Mouse (Mus musculus) fat pad, adult 2 months (tissue): ENCODE data around the gene Scai.
"Not testable (repeated sequence)": the region's sequence is repeated elsewhere in the genome, so short reads cannot be mapped to it uniquely, and the experiment has no call there.

Experiments
- DNase-seq: peaks from one replicate; pipeline ENCODE4 v3.0.0-alpha.2; 2011; ENCODE audit warnings: low read depth, low spot score; ENCODE audit errors: extremely low read depth

Scai gene

DNA sequence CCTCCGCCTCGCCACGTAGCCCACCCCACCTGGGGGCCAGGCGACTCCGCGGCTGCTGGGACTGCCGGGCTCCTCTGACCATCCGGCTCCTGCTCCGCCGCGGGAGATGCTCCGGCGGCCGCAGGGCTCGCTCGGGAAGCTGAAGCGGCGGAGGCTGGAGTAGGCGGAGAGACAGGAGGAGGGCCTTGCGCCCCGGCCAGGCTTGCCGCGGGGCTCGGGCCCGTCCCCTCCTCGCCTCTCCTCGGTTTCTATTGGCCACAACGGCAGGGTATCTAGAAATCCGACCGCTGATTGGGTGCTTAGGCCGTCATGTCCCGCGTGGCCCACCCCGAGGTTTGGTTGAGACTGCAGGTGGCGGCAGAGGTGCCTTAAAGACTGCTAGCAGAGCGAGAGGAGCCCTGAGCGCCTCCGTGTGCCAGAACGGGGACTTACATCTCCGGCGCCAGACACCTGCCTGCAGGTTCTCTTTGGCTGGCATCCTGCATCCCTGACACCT lies at the start of gene Scai:
Gene Scai, minus strand, starts transcription at position 174 of the 496 bp plus-strand sequence.
- peak; percentile 92 for DNase-seq

DNA sequence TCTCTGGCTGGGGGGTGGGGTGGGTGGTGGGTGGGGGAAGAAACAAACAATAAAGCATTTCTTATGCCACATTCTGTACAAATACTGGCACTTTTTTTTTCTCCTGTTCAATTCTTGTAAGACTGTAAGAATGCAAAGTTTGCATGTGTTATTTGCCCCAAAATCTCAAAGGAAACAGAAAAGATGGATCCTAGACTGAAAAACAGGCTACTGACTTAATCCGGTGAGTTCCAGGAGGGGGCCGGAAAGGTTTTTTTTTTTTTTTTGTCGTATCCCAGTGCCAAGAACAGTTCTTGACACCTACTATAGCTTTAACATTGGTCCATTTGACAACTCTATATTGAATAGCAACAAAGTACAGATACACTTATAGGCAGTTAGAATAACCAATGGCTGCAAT lies 36.2 kb upstream of the Scai start:
- DNase-seq: no peak

DNA sequence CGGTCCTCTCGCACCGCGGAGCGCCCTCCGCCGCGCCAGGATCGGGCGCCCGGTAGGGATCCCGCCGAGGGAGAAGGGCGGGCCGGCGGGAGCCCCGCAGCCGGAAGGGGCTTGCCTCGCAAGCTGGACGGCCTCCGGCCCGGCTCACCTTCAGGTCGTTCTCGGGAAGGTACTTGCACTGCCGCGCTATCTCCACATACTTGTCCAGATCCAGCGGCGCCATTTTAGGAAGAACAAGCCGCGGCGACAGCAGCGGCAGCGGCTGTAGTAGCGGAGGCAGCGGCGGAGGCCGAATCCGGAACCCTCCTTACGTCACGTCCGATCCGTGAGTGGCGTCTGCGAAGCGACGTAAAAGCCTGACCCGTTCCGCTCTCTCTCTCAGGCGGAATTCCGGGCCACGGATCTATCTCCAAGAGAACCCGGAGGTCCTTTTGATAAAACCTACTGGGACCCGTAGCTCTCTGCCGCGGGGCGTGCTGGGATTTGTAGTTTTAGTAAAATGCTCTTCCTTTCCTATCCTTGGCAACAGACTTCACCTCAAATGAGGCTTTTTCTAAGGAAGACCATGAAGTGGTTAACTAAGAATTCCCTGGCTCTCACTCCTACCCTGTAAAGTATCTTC lies 35.6 kb upstream of the Scai start, which contains the start of gene Ppp6c:
Gene Ppp6c, minus strand, starts transcription at position 433 of the 622 bp plus-strand sequence.
- peak; percentile 89 for DNase-seq

DNA sequence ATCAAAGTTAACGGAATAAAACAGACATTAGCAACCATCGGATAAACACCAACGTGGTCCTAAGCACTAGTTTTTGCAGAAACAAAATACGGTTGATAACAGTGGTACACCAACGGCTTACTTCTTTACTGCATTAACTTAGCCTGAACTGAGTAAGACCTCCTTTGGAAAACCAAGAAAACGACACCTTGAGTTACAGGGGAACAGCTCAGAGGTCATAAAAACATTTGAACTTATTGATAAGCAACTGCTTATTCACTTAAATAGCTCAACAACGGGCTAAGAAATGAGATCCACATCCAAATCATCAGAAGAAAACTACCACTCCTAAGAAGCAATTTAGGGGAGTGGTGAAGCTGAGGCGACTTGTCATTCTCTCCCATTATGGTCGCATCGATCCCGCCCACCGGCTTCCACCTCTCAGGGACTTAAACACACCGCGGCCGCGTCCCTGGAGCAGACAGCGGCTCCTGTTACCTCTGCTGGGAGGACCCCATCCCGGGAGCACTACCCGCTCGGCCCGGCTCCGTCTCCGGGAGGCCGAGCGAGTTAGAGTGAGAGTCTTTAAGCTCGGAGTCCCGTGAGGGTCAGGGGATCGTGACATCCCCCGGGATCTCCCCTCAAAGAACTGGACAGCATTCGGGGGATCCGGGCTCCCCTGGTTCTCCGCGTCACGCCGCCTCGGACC lies 34.9 kb upstream of the Scai start:
- not testable (repeated sequence) for DNase-seq

DNA sequence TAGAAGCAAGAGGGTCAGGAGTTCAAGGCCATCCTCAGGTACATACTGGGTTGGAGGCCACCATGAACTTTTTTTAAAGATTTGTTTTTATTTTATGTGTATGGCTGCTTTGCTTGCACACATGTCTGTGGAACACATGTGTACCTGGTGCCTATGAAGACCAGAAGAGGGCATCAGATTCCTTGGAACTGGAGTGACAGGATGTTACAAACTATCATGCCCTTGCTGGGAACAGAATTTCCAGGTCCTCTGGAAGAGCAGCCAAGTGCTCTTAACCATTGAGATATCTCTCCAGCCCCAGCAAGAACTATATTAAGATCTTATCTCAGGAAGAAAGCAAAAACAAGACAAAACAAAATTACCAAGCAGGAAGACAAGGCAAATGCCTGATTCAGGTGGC lies 34.1 kb upstream of the Scai start:
- DNase-seq: no peak

DNA sequence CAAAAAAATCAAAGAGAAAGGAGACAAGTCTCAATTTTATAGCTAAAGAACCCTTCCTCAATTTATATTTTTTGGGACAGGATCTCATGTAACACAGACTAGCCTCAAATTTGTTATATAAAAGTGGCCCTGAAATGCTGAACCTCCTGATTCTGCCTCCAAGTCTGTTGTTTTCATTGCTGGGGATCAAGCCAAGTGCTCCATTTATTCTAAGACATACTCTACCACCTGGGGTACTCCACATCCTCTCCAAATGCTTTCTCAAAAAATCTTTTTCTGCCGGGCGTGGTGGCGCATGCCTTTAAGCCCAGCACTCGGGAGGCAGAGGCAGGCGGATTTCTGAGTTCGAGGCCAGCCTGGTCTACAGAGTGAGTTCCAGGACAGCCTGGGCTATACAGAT lies 29.5 kb upstream of the Scai start:
- DNase-seq: no peak

DNA sequence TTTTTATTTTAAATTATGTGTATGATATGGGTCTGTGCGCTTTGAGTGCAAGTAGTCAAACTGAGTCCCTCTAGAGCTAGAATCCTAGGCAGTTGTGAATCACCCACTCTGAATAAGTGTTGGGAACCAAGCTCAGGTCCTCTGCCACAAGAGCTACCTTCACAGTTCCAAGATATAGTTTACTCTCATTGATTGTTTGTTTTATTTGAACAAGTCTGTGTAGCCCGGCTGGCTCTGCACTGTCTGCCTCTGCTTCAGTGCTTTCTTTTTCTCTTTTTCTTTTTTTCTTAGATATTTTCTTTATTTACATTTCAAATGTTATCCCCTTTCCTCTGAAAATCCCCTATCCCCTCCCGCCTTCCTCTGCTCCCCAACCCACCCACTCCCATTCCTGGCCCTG lies 28.5 kb upstream of the Scai start:
- no peak for DNase-seq

DNA sequence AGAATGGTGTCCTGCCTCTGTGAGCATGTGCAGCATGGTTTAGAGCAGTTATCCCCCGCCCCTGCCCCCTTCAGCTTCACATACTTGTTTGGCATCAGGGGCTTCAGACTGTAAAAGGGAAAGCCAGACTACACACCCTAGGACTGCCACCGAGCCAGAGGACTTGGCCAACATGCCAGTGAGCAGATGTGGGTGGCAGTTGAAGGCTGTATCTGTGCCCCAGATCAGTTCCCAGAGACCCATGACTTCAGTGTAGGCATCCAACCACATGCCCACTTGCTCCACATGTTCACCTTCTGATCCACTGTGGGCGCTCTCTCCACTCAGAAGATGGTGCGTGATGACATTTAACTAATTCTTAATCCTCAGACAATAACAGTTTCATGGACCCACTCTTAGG lies 26.6 kb upstream of the Scai start:
- DNase-seq: no peak

DNA sequence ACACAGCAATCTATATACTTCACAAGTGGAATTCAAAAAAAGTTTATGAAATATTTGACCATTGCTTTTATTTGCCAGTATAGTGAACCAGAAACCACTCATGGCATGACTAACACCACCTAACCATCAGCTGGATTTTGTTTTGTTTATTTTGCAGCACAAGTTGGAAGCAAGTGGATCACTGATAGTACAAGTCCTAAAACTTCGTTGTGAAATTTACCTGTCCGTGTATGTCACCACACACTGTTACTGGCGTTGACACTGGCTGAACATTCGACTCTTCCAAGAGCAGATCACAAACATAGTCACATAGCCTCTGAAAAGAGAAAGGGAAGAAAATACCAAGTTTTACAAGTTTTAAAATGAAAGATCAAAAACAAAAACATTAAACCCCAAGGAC lies 20.2 kb upstream of the Scai start:
- DNase-seq: peak; percentile 28

DNA sequence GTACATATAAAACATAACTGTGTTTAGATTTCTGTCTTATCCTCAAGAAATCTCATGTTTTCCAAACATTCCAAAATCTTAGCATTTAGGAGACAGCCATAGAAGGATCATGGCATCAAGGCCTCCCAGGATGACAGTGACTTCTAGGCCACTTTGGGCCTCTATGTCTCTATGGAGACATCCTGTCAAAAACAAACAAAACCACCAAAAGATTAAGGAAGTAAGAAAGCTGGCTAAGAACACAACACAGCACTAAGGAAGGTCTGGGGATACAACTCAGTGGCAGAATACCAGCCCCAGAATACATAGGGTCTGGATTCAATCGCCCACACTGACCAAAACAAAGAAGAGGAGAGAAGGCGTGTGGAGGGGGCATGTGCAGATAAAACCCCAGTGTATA lies 12.8 kb upstream of the Scai start:
- DNase-seq: no peak

DNA sequence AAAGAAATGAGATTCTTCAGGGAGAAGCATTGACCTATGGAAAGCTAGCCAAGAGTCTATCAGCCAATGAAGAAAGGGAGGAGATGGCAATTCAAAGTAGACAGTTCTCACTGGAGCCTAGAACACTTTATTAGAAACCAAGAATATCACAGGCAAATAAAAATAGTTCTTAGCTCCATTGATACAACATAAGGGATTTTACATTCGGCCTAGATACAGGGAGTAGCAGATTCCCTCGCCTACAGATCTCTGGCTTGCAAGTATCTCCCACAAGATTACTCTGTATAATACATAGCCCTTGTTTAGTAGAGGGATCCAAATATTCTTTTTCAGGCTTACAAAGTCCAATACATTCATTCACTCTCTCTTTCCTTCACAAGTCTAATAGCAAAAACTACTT lies 4.3 kb upstream of the Scai start:
- DNase-seq: no peak

DNA sequence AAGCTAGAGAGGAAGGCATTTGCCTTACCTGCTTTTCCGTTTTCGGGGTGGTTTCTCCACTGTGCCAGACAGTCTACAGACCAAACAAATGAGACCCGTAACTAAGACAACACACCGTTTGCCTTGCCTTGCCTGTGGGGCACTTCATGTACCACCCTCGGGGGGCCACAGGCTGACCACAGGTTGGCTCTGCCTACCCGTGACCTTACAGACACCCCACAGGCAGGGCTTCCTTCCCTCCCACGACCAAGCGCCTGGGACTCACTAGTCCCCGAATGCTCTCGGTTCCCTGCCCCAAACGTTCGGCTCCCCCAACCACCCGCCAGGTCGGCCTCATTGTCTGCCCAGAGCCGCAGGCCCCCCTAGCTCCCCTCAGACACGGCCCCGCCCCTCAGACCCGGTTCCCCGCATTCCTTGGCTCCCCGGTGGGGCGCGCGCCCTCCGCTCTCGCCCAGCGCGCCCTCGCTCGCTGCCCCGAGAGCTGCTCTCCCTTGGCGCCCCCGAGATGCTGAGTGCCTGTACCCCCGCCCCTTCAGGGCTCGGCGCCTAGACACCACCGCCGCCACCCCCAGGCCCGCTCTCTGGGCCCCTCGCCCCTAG lies 473 bp downstream of the Scai start:
- no peak for DNase-seq

DNA sequence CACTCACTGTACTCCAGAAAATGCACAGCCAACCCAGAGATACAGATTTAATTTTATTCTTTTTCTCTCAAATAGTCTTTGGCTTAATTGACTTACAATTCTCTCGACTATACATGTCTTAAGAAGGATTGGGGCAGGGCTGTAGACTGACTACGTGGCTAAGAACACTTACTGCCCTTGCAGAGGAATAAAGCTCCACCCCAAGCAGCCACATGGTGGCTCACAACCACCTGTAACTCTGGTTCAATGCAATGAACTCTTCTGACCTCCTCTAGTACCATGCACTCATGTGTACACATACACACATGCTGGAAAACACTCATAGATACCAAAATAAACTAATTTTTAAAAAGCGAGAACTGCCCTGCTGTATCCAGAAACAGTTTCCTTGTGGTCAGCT lies 4.6 kb downstream of the Scai start:
- DNase-seq: no peak

DNA sequence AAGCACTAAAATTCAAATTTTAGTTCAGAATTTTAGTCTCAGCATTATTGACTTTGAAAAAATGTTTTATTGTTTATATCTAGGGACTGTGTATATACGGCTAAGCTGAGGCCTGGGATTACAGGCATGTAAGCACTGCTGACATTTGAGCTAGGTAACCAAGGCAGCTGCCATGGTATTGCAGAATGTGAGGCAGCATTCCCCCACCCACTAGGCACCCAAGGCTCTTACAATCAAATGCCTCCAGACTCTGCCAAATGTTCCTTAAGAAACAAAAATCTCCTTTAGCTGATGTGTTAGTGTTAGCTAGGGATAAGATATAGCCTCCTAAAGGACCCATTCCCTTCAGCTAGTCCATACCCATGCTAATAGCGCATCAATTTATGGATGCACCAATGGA lies 6.9 kb downstream of the Scai start:
- no peak for DNase-seq

DNA sequence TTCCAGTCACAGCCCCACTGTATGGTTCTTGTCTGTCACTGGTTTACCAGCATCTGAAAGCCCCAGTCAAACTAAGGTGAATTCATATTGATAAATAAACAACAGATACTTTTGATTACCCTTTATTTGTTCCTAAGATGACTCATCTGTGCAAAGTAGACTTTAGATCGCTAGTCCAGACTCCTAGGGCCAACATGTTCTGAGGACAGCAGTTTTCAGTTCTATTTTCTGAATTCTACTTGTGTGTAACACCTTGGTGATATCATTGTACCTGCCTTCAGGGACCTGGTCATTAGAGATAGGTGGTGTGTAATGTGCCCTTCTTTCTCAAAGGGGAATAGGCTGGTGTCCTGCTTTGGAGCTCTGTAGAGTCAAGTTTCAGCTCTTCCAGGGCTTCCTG lies 29.5 kb downstream of the Scai start:
- DNase-seq: no peak

DNA sequence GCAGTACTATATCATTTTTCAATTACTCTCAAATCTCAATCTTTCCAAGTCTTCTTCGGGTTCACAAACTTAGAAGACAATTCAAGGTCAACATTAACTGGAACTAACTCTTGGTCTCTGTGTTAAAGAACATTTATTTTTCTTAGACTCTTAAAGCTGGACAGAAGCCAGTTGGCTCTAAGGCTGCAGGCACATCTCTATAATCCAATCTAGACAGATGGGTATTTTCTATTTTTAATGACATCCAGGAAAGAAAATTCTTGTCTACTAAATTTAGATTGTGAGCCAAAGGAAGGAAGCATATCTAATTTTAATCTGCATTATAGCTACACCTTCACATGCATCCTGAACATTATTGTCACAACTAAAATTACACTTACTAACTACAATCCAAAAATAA lies 32.6 kb downstream of the Scai start:
- no peak for DNase-seq

DNA sequence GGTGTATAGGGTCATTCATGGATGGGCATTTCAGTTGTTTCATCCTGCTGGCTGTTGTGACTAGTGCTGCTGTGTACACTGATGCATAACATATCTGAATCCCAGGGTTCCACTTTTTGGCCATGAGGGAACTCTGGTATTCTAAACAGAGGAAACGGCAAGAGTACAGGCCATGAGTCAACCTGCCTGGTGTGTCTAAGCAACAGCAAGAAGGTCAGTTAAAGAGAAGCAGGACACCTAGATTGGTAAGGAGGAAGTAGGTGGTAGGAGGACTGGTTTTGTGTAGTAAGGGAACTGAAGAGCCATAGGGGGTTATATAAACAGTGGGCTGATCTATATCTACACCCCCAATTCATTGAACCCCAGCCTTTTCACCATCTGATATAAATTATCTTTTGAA lies 33.7 kb downstream of the Scai start:
- no peak for DNase-seq

DNA sequence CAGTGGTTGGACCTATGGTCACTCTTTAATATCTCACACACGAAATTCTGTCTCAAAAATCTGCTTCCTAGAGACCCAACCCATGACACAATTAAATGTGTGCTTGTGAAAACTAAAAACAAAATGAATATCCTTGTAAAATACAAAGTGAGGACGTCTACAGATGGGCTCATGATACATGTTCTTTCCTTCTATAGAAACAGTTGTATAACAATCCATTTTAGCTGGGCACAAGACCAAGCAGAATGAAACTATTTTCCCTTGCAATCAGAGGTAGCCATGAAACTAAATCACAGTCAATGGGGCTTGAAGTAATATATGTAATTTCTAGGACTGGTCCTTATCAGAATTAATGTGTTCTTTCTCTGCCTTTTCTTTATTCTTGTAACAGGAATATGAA lies 39.6 kb downstream of the Scai start:
- DNase-seq: no peak

DNA sequence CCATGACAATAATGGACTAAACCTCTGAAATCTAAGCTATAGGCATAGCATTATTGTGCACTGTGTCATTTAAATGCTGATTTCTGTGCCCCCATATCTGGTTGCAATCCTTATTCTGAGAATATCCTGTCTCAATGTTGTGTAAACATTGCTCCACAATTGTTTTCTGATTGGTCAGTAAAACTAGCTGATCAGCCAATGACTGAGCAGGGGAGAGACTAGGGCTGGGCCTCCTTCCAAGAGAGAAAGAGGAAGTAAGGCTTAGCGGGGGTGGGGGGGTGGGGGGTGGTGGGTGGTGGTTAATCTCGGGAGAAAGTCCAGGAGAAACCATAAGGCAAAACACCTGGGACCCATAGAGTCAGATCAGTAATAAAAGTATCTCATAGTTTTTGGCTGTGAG lies 42.5 kb downstream of the Scai start:
- DNase-seq: no peak

DNA sequence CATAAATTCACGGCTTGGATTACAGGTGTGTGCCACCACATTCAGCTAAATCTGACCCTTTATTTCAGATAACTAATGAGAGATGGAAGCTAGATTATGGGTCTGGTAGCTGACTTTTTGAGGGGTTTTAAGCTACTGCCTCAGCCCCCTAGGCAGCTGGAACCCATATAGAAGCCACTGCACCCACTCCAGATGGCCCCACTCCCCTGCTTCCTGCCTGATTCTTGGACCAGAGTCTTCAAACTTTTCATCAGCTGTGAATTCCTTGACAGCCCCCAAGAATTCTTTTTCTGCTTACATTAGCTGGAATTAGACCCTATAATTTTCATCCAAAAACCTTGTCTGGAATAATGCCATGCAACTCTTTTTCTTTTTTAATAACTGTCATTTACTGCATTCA lies 44.1 kb downstream of the Scai start:
- DNase-seq: no peak

DNA sequence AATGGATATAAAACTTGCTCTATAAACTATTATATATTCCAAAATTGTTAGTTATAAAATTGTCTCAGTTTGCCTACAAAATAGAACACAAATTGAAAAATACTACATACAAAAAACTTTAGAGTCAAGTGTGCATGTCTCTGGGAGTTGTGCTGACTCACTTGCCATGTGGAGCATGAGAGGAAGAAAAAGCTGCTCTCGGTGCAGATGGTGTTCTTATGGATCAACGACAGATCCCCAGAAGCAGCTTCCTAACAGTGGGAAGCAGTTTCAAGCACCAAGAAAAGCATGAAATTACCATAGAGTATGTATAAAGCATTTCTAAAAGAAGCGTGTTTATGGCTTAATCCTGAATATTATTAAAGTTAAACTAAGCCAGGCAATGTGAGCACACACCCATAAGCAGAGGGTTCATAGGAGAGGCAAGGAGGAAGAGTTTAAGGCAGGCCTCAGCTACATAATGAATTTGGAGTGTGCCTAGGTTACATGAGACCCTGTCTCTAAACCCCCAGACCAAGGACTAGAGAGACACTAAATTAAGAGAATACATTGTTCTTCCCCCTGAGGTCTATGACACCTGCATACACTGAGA lies 48.1 kb downstream of the Scai start:
- DNase-seq: no peak
